Mouse (Mus musculus) thymus, postnatal 0 days (tissue): Measurements from ENCODE around the gene Tsc22d4. TPM values are rescaled to one million over a fixed set of nuclear protein-coding genes. Genes with fewer than 3 reads are reported as not detected.

Experiments used
- DNase-seq: peaks from one replicate; pipeline ENCODE4 v3.0.0-alpha.2; 2015; ENCODE audit warnings: low spot score
- polyA plus RNA-seq: library from polyadenylated mRNA; unstranded; fragments of >200 nt; fragmentation: Nextera tagmentation; extraction: Ambion mirVana; gene quantifications from 2 replicates; pipeline ENCODE4 v1.2.1, GENCODE M21; 2015

Gene Tsc22d4
- polyA plus RNA-seq: 353 and 419 TPM in 2 replicates

- peak; percentile 94 for DNase-seq
Observed at GRCm38 (mm10) chr5:137745214-137746171, at the start of gene Tsc22d4. Tsc22d4 (plus strand) TSS chr5:137745730.

GRCm38 (mm10) chr5:137695930-137696329, 49.6 kb upstream of the Tsc22d4 start:
- no peak for DNase-seq

GRCm38 (mm10) chr5:137699080-137699479, 46.5 kb upstream of the Tsc22d4 start:
- DNase-seq: peak; percentile 81

- no peak for DNase-seq
Observed at GRCm38 (mm10) chr5:137699850-137700249, 45.7 kb upstream of the Tsc22d4 start.

- DNase-seq: peak; percentile 71
Observed at GRCm38 (mm10) chr5:137705242-137705641, 40.3 kb upstream of the Tsc22d4 start.

- peak; percentile 79 for DNase-seq
Observed at GRCm38 (mm10) chr5:137706913-137707633, 38.5 kb upstream of the Tsc22d4 start.

- DNase-seq: no peak
Observed at GRCm38 (mm10) chr5:137713454-137713853, 32.1 kb upstream of the Tsc22d4 start.

- no peak for DNase-seq
Observed at GRCm38 (mm10) chr5:137715685-137716084, 29.8 kb upstream of the Tsc22d4 start.

- no peak for DNase-seq
Observed at GRCm38 (mm10) chr5:137718020-137718790, 27.3 kb upstream of the Tsc22d4 start.

GRCm38 (mm10) chr5:137719088-137719487, 26.4 kb upstream of the Tsc22d4 start:
- DNase-seq: no peak

GRCm38 (mm10) chr5:137720558-137721164, 24.9 kb upstream of the Tsc22d4 start:
- peak; percentile 76 for DNase-seq

- DNase-seq: no peak
Observed at GRCm38 (mm10) chr5:137723840-137724239, 21.7 kb upstream of the Tsc22d4 start.

GRCm38 (mm10) chr5:137726767-137727166, 18.8 kb upstream of the Tsc22d4 start:
- no peak for DNase-seq

- no peak for DNase-seq
Observed at GRCm38 (mm10) chr5:137733638-137734288, 11.8 kb upstream of the Tsc22d4 start.

GRCm38 (mm10) chr5:137734289-137735061, 11.1 kb upstream of the Tsc22d4 start:
- no peak for DNase-seq

- DNase-seq: no peak
Observed at GRCm38 (mm10) chr5:137737400-137737940, 8.1 kb upstream of the Tsc22d4 start.

- peak; percentile 39 for DNase-seq
Observed at GRCm38 (mm10) chr5:137738516-137738915, 7.0 kb upstream of the Tsc22d4 start.

- DNase-seq: peak; percentile 55
Observed at GRCm38 (mm10) chr5:137739471-137739870, 6.1 kb upstream of the Tsc22d4 start.

- no peak for DNase-seq
Observed at GRCm38 (mm10) chr5:137740506-137740905, 5.0 kb upstream of the Tsc22d4 start.
